Mouse (Mus musculus): Measurements from ENCODE around the gene Parp12.

GRCm38 (mm10) chr6:39072664-39073063, 45.5 kb downstream of the Parp12 start:
- no peak for TF ChIP-seq CTCF (IDR thresholded peaks at IDR 0.05; ENCODE audit: control insufficient read depth, insufficient read depth, low read length)
- no peak for TF ChIP-seq POLR2A (IDR thresholded peaks at IDR 0.05; ENCODE audit: borderline replicate concordance, control insufficient read depth, low read depth, low read length)
